Mouse (Mus musculus) CD4-positive, CD25-positive, alpha-beta regulatory T cell, adult 9 weeks (primary cell): Measurements from ENCODE around the gene Speer4c. TPM values are rescaled to one million over a fixed set of nuclear protein-coding genes. Genes with fewer than 3 reads are reported as not detected.

Source experiments
- polyA plus RNA-seq: library from polyadenylated mRNA; unstranded; fragments of 100-300 nt; shearing (Covaris generic); gene quantifications from one replicate; pipeline ENCODE4 v1.2.1, GENCODE M21; 2017

Gene Speer4c
- not detected for polyA plus RNA-seq

DNA sequence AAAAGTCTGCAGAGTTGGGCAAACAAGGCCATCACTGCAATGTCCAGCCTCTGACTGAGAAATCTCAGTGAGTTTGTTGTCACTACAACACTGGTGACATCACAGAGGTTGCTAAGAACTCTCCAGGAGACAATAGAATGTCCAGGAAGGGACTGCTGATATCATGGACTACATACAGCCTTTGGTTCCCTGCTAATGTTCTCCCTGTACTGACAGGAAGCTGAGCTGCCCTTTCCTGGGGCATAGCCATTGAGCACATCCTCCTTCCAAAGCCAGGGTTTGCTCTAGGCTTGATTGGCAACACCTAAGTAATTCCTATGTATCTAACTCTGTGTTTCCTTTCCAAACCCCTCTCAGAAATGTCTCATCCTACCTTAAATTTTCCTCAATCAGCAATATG, at the start of gene Speer4c:
Gene Speer4c (minus strand): TSS at position 101 of the 400 bp plus-strand sequence.

Other genes starting within 250 kb of the Speer4c start
- not detected for gene Gm21149, start 237.7 kb downstream of the Speer4c start, polyA plus RNA-seq
- not detected for gene Gm21190, start 185.0 kb downstream of the Speer4c start, polyA plus RNA-seq
- gene Gm21083, start 136.9 kb downstream of the Speer4c start, polyA plus RNA-seq: not detected
- not detected for gene Speer4d, start 95.2 kb downstream of the Speer4c start, polyA plus RNA-seq
- not detected for gene 4930572O03Rik, start 57.2 kb downstream of the Speer4c start, polyA plus RNA-seq
- not detected for gene Cacna2d1, start 220.4 kb upstream of the Speer4c start, polyA plus RNA-seq